Mouse (Mus musculus) urinary bladder, postnatal 36 days (tissue): ENCODE results near the gene Dio1.

Source experiments
- DNase-seq, 2 experiments: peaks; one replicate each; pipeline ENCODE4 v3.0.0; 2022; ENCODE audit warnings: low spot score in 2 of 2, mixed read lengths in 1 of 2

The Dio1 gene

DNA sequence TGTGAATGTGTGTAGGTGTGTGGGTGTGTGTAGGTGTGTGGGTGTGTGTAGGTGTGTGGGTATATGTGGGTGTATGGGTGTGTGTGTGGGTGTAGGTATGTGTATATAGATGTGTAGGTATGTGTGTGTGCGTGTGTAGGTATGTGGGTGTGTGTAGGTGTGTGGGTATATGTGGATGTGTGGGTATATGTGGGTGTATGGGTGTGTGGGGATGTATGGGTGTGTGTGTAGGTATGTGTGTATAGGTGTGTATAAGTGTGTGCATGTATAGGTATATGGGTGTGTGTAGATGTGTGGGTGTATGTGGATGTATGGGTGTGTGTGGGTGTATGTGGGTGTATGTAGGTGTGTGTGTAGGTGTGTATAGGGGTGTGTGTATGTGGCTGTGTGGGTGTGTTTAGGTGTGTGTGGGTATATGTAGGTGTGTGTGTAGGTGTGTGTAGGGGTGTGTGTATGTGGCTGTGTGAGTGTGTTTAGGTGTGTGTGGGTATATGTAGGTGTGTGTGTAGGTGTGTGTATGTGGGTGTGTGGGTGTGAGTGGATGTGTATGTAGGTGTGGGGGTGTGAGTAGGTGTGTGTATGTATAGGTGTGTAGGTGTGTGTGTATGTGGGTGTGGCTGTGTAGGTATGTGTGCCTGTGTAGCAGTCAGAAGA is 5.9 kb downstream of the Dio1 start:
- no peak for DNase-seq

DNA sequence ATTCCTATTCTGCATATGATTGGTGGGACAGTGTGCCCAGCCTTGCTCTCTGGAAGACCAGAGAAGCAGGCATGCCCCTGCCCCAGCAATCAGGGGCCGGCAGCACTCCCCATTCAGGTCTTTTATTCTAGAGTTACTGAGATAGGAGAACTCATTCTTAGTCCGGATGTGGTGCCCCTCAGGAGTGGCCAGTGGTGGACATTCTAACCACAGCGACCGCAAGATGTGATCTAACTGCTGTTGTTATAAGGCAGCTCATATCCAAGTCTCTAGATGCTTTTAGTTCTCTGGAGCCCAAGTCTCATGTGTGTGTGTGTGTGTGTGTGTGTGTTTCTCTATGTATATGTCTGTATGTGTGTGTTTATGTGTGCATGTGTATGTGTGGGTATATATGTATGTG is 6.6 kb downstream of the Dio1 start:
- no peak for DNase-seq

DNA sequence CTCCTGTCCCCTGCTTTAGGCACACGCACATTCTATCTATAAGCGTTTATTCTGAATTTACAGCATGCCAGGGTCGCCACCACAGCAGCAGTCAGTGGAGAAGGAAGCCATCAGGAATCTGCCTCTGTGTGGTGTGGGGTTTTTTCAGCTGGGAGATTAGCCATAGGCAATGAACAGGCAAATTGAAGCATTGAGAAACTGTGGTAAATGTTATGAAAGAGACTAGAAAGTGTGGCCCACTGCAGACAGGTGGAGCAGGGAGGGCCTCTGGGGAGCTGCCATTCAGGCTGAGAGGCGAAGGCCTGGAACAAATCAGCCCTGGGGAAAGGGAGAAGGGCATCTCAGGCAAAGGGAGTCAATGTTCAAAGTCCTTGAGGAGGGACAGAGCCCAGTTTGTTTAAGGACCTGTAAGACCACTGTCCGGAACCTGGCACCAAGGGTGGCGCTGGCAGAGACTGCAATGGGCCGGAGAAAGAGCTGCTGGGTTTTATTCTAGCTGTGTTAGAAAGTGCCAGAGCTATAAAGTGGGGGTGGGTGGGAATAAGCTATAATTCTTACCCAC is 7.1 kb downstream of the Dio1 start:
- DNase-seq = no peak

DNA sequence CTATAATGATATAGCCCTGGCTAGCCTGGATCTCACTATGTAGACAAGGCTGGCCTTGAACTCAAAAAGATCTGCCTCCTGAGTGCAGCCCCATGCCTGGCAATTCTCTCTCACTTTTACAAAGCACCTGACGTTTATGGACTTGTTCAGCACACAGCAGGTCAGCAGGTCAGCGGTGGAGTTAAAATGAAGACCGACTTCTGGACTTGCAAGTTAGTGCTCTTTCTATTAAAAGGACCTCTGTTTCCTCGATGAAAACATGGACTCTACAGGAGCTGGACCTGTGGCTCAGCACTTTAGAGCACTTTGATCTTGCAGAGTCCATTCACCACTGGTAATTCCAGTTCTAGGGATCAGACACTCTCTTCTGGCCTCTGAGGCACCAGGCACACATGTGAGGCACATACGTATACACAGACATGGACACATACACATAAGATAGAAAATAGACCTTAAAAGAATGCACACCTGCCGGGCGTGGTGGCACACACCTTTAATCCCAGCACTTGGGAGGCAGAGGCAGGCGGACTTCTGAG is 8.8 kb downstream of the Dio1 start:
- DNase-seq = no peak

DNA sequence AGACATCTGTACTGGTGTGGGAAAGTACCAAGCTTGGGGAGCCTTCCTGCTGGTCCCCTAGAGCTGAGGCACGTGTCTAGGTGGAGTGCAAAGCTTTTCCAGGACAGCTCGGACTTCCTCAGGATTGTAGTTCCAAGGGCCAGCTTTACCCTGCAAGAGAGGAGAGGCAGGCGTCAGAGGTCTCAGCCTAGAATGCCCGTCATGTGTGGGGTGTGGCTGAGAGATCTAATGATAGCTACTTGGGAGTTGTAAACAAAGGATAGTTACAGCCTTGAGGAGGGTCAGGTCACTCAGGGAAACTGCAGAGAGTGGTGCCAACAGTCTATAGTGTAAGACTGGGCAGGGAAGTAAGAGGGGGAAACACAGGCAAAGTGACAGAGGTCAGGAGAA is 14.7 kb downstream of the Dio1 start:
- DNase-seq = no peak

DNA sequence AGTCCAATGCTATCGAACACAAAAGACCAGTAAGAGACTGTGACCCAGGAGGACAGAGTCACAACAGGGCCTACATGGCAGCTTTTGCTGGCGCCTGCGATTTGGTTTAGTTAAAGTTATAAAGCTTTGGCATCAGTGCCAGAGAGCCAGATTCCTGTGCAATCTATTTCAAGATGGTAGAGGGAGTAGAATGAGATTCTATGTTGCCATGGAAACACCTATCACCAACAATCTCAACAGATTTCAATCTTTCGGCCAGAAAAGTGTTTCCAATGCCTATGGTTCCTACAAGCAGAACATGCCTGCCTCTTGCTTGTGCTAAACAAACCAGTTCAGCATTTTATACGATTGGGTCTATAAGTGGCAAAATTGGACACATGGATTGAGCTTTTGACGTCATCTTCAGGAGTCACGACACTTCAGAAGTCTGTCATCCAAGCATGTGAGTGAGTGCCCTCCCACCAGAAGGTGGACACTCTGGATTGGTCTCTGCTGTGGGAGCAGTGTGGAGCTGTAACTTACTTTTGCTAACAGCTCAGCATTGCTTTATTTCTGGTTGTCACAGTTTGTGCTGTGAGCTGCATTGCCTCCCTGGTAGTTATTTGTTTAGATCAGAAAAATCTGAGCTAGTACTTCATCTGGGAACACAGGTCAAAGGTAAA is 15.2 kb downstream of the Dio1 start:
- DNase-seq = no peak

DNA sequence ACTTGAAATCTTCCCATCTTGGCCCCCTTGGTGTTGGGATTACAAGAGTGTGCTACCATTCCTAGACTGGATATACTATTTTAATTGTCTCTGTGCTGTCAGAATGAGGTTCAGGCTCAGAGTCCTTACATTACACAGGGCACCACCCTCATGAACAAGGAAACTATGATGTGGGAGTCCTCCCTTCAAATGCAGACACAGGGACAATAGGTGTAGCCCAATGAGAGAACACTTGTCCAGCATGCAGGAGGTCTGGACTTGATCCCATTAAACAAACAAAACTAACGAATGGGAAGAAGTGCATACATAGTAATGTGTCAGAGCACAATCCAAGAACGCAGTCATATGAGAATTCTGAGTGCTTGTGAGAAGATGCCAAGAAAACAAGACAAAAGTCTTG is 19.5 kb downstream of the Dio1 start:
- DNase-seq = no peak

DNA sequence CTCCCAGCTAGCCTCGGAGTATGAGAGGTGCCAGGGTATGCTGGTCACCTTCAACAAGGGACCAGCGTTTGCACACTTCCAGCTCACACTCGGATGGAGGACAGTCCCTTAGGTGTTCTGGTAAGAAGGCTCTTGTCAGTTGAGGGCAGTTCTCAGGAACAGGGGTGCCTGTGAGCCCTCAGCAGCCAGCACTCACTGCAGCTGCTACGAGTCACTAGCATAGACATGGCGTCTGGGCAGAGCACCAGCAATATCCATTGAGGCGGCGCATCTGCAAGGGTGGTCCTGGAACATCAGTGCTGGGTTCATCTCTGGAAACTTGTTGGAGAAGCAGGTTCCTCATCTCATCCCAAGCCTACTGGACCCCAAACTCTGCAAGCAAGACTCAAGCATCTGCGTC is 20.6 kb downstream of the Dio1 start:
- no peak for DNase-seq

DNA sequence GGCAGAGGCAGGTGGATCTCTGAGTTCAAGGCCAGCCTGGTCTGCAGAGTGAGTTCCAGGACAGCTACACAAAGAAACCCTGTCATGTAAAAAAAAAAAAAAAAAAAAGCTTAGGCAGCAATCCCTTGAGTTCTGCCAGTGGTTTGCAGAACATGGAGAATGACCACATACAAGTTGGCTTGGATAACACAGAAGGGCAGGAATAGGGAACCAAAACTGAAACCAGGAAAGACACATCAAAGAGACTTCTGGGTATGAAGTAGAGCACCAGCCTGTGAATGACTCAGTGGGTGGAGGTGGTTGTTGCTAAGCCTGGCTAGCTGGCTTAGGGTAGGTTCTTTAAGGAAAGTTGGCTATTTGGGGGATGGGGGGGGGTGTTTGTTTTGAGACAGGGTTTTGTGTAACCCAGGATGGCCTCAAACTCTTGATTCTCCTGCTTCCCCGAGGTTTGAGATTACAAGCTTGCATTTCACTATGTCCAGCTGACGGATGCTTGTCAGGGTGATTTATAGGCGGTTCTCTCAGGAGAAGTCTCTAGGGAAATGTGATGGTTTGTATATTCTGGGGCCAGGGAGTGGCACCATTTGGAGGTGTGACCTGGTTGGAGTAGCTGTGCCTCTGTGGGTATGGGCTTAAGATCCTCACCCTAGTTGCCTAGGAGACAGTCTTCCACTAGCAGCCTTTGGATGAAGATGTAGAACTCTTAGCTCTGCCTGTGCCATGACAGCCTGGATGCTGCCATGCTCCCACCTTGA is 21.3 kb downstream of the Dio1 start:
- no peak for DNase-seq

DNA sequence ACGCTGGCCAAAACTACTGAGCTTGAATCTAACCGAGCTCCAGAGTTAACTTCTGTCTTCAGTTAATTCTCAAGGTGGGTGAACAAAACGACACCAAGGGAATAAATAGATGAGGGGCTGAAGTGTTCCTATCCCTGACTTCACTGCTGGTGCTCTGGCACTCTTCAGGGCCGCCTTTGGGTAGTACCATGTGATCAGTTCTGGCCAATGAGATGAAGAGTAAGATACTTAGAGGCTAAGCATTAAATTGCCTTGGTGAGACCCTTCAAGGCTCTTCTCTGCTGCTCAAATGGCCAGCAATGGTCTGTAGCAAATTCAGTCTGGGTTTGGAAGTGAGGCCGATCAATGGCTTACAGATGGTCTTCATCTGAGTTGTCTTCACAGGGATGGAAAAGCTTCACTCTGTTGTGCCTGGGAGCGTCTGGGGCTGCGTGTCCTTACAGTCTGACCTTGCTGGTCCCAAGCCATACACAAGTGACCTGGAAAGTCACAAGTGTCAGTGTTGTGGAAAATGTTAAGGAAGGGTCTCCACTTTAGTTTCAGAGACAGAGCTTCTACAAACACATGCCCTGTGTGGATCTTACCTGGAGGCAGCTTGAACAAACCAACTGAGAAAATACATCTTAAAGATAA is 26.0 kb downstream of the Dio1 start:
- no peak for DNase-seq

DNA sequence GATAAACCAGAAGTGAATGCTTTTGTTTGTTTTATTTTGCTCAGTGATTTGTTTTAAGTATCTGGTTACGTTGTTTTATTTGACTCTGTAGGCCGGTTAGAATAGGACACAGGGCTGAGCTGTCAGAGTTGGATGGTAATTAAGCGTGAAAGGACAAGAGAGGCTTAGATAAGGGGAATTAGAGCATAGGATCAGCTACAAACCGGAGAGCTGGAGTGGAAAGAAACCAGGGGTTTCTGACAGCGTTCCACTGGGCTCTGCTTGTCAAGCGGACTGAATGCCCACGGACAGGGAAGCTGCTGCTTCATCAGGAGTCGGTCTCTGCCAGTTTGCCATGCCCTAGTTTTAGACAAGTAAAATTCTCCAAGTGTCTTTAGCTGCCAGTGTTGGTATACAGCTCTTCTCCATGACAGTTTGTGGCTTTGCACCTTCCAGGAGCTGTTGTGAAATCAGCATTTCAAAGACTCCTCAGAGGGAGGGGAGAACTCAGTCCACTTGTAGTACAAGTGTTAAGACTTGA is 28.7 kb downstream of the Dio1 start:
- no peak for DNase-seq

DNA sequence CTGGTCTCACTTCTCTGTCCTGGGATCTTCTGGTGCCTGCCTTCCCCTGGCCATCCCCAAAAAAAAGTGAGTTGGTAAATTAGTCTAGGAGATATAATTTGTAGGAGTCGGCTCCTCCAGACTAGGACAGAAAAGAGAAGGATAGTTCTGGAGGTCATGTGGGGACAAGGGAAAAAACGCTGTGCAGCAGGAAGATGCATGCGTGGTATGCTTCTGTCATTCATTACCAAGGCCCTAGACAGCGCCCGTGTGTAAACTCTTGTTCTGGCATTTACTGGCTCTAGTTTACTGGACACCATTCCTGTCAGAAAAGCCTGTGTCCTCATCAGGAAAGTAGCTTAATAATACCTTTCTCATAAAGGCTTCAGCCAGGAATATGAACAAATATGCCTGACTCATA is 32.5 kb downstream of the Dio1 start:
- no peak for DNase-seq

DNA sequence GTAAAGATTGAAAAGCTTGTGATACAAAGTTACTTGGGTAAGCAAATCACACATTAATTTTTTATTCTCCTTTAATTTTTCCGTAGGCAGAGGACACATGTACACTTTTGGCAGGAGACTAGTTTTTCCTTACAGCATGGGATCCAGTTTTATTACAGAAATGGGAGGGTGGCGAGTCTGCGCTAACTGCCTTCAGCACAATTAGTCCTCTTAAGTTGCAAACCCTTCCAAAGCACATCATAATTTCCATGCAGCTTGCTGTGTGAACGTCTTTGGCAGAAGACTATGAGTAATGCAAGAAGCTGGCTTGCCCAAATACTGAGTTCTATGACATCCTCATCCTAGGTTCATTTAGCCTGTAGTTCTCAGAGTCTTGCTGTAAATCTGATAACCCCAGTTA is 33.3 kb downstream of the Dio1 start:
- no peak for DNase-seq

DNA sequence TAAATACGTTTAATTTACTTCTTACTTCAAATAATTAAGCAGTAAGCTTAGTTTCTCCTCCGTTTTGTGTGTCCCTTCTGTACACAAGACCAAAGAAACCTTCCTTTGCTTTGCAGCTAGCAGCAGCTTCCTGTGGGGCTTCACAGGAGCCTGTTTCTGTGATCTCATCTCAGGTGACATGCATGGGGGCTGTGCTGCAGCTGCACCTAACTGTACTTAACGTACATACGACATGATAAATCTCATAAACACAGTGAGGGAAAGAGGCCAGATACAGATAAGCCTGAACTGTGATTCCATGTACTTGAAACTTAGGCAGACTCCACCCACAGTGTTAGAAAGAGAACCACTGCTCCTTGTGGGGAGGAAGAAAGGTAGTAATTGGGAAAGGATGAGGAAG is 47.0 kb downstream of the Dio1 start:
- DNase-seq = no peak

DNA sequence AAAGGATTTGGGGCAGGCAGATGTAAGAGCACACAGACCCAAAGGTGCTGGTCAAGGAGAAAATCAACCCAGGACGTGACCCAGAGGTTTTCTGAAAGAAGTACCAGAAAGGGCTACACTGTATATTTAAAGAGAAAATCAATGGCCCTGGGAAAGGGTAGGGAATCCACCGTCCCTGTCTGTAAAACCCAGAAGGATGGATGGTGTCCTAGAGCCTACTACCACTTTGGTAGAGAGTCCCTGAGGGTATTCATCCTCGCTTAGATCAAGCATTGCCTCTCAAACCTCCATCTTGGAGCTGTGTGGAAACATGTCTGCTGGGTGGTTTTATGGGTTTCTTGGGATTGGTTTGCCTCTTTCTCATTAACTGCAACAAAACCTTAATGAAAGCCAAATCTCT is 52.6 kb downstream of the Dio1 start:
- no peak for DNase-seq

DNA sequence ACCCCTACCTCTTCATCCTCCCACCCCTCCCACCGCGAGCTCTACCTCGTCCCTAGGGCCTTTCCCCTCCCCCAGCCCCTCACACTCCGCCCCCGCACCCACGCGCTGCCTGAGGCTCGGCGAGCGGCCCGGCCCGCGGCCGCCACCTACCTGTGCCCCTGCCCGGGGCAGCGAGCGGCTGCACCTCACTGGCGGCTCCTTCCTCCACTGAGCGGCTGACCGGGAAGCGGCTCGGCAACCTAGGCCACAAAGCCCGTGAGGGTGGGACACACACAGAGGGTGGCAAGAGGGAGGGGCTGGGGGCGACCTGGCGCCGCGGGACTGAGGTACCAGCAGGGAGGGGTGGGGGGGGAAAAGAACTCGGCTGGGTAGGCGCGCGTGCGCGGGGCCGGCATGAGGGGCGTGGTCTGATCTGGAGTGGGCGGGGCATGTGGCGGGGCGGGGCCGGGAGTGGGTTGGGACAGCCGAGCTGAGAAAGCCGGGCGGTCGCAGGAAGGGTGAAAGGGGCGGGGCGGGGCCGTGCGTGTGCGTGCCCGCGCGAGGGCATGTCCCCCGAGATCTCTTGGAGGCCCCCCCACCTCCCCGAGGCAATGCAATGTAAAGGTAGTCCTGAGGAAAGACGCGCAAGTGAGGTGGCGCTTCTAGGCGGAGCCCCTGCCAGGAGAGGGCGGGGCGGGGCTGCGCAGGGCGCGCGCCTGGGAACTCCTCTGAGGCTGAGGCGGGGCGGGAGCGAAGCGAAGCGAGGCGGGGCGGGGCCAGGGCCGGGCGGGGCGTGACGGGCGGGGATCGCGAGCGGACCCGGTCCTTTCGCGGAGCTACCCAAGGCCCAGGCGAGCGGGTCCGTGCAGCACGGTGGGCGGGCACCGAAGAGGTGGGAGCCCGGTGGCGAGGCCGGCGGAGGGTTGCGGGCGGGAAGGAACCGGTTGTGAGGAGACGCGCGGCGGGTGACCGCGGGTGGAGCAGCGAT is 53.6 kb downstream of the Dio1 start, which contains the start of the genes Lrrc42 and Hspb11:
TSS of gene Lrrc42 (minus strand) at position 408 of the 967 bp plus-strand sequence.
TSS of gene Hspb11 (plus strand) at position 469 of the 967 bp plus-strand sequence.
- peak; percentile 85 to 94 for DNase-seq

DNA sequence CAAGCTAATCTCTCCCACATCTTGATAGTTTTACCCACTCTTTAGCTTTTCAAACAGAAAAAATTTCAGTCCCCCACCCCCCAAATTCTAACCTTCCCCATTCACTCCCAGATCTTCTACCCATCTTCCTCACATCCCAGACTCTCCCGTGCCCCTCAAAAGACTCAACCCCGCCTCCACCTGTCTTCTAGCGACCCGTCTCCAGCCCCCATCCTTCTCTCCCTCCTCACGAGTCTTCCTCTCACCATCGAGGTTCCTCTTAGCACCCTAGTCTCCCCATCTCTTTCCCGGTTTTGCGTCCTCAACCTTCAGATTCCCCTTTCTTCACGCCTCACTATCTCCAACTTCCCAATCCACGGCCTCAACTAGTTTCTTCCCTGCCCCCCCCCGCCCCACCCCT is 54.4 kb downstream of the Dio1 start:
- no peak for DNase-seq

DNA sequence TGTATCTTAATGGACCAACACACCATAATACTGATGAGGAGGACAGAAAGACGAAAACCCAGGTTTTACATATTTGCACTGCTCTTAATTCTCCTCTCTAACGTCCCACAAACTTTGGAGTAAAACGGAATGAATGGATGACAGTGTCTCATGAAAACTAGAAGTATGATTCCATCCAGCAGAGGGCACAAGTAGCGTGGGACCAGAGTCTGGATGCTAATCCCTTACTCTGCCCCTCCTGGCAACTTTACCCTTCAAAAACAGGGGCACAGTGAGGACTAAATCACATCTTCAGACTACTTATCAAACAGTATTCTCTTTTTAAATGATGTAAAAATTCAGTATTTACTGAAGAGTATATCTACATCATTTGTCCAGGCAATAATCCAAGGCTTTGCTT is 56.5 kb downstream of the Dio1 start:
- DNase-seq = peak in 1 of 2 experiments; percentile 12

DNA sequence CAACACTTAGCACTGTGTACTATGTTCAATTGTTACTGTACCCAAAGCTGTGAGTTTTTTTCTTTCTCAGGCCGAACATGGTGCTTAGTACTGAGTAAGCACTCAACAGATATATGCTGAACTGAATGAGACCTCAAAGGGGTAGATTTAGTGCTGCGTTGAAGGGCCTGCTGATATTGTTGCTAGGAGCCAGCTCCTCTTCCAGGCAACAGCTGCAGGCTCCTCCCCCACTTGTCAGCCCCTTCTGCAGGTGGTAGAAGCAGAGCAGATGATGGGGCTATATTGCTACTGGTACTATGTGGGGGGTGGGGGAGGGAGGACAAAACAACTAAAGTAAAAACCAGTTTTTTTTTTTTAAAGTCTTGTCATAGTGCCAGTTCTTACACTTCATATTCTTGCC is 57.5 kb downstream of the Dio1 start:
- DNase-seq = no peak

DNA sequence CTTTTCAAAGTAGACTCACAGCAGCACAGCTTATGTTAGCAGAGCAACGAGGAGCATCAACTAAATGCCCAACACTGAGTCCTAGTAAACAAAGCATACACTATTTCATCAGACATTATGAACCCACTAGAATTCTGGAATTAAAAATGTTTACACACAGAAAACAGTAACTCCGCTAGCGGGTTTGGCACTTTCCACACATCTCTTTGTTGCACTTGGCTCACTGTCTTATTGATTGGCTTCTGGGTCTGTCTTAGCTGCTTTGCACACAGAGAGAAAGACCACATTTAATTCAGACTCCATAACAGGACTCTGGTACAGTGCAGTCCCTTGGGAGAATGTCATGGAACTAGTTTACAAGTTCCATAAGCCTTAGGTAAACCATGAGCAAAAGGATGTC is 58.9 kb downstream of the Dio1 start:
- DNase-seq = no peak
